Mouse (Mus musculus) lung, postnatal 4 days (tissue): ENCODE measurements around the gene Ccnj.

Experiments
- DNase-seq, 2 experiments: peaks; one replicate each; pipeline ENCODE4 v3.0.0; 2021

The Ccnj gene

GRCm38 (mm10) chr19:40830703-40831415 lies at the start of gene Ccnj:
TSS of gene Ccnj (plus strand) at chr19:40831279.
- DNase-seq = peak; percentile 95 to 97

GRCm38 (mm10) chr19:40788004-40788714 lies 42.9 kb upstream of the Ccnj start:
- no peak for DNase-seq

GRCm38 (mm10) chr19:40788715-40789084 lies 42.4 kb upstream of the Ccnj start:
- DNase-seq = no peak

GRCm38 (mm10) chr19:40805176-40805737 lies 25.8 kb upstream of the Ccnj start:
- DNase-seq = no peak

GRCm38 (mm10) chr19:40809858-40810257 lies 21.2 kb upstream of the Ccnj start:
- DNase-seq = no peak

GRCm38 (mm10) chr19:40811840-40812239 lies 19.2 kb upstream of the Ccnj start:
- DNase-seq = no peak

GRCm38 (mm10) chr19:40812778-40813177 lies 18.3 kb upstream of the Ccnj start:
- DNase-seq = no peak

GRCm38 (mm10) chr19:40813385-40813784 lies 17.7 kb upstream of the Ccnj start:
- no peak for DNase-seq

- no peak for DNase-seq
Observed at GRCm38 (mm10) chr19:40815645-40816183, 15.4 kb upstream of the Ccnj start.

- DNase-seq = no peak
Observed at GRCm38 (mm10) chr19:40817901-40818532, 13.1 kb upstream of the Ccnj start.

GRCm38 (mm10) chr19:40818764-40819163 lies 12.3 kb upstream of the Ccnj start:
- DNase-seq = peak; percentile 16 to 41

GRCm38 (mm10) chr19:40821306-40821825 lies 9.7 kb upstream of the Ccnj start:
- no peak for DNase-seq

- DNase-seq = no peak
Observed at GRCm38 (mm10) chr19:40825636-40826035, 5.4 kb upstream of the Ccnj start.

GRCm38 (mm10) chr19:40826735-40827134 lies 4.3 kb upstream of the Ccnj start:
- no peak for DNase-seq

GRCm38 (mm10) chr19:40830198-40830597 lies 881 bp upstream of the Ccnj start:
- DNase-seq = no peak

- peak; percentile 63 to 74 for DNase-seq
Observed at GRCm38 (mm10) chr19:40831416-40832201, 530 bp downstream of the Ccnj start.

- DNase-seq = peak in 1 of 2 experiments; percentile 18
Observed at GRCm38 (mm10) chr19:40832361-40832760, 1.3 kb downstream of the Ccnj start.

- no peak for DNase-seq
Observed at GRCm38 (mm10) chr19:40834436-40834835, 3.4 kb downstream of the Ccnj start.

- no peak for DNase-seq
Observed at GRCm38 (mm10) chr19:40838205-40838604, 7.1 kb downstream of the Ccnj start.

GRCm38 (mm10) chr19:40840303-40840702 lies 9.2 kb downstream of the Ccnj start:
- DNase-seq = no peak

GRCm38 (mm10) chr19:40841083-40841482 lies 10.0 kb downstream of the Ccnj start:
- no peak for DNase-seq

GRCm38 (mm10) chr19:40841593-40841992 lies 10.5 kb downstream of the Ccnj start:
- DNase-seq = no peak
